In genomic region chr4:141406516-141407299, GRCm38 (mm10) we compare ENCODE assay signal across 9 mouse cellular contexts. TPM values are rescaled to one million over a fixed set of nuclear protein-coding genes. Genes with fewer than 3 reads are reported as not detected.
DNase-seq lines count a peak whose midpoint lies in the region; ATAC-seq and TF ChIP-seq lines count a peak whose summit lies in the region.
"Had no signal": no experiment of that assay in that cellular context is flagged by ENCODE, and none has a peak within 500 bp of the region (broad histone marks: within the 10 kb centered on the region; RNA-seq: fewer than 3 reads in every experiment).

No protein-coding gene starts in this region.

- no peaks in the 10 kb centered on the region; the same call in 1 of the 2 replicates for H3K27me3 ChIP-seq in kidney, embryonic 14.5 days (ENCODE audit: control insufficient read depth, insufficient read depth, low read length)
- no peaks in the 10 kb centered on the region for H3K27me3 ChIP-seq in heart, embryonic 14.5 days (ENCODE audit: control insufficient read depth, insufficient read depth, low read length)
- H3K27me3 ChIP-seq in lung, postnatal 0 days (replicated peaks; ENCODE audit: insufficient read depth, low read length) = no peaks in the 10 kb centered on the region

- H3K4me3 ChIP-seq in kidney, embryonic 14.5 days (ENCODE audit: low read length) = no peak overlapping the region
- no peak overlapping the region for H3K4me3 ChIP-seq in heart, embryonic 14.5 days (ENCODE audit: control insufficient read depth in 1 of 2, insufficient read depth in 1 of 2, low read depth in 1 of 2, low read length in 2 of 2)
- no peak overlapping the region for H3K4me3 ChIP-seq in lung, postnatal 0 days (ENCODE audit: low read depth, low read length)

- no peaks in the 10 kb centered on the region for H3K36me3 ChIP-seq in kidney, embryonic 14.5 days (ENCODE audit: control insufficient read depth, insufficient read depth, low read length)
- no peaks in the 10 kb centered on the region for H3K36me3 ChIP-seq in heart, embryonic 14.5 days (ENCODE audit: control insufficient read depth, insufficient read depth, low read length)
- H3K36me3 ChIP-seq in lung, postnatal 0 days (ENCODE audit: insufficient read depth, low read length) = no peaks in the 10 kb centered on the region

- DNase-seq in kidney, adult 18-20 months = peak; percentile 56
- DNase-seq in c-Kit-positive CD71-negative TER-119-negative erythroid progenitor cells, embryonic 14.5 days (ENCODE audit: low read depth) = peak; percentile 67
- DNase-seq in lung, postnatal 0 days (ENCODE audit: low spot score) = peak; percentile 69
- peak; percentile 42 for DNase-seq in thymus, postnatal 25 days
- DNase-seq in layer of hippocampus, adult 9-11 months = no peak

- WGBS in kidney, embryonic 14.5 days = 44% methylated on average over 14 of the region's 14 CpGs
- 23% methylated on average over 14 of the region's 14 CpGs for WGBS in heart, embryonic 14.5 days
- 24% methylated on average over 12 of the region's 14 CpGs for WGBS in lung, postnatal 0 days

- peaks cover 4% of the 10 kb centered on the region; the same call in 1 of the 2 replicates for H3K4me1 ChIP-seq in kidney, embryonic 14.5 days (ENCODE audit: control insufficient read depth, insufficient read depth, low read length)
- H3K4me1 ChIP-seq in heart, embryonic 14.5 days (ENCODE audit: control insufficient read depth in 2 of 2, insufficient read depth in 2 of 2, low read length in 2 of 2) = peaks cover 21 to 22% of the 10 kb centered on the region in 2 experiments
- H3K4me1 ChIP-seq in lung, postnatal 0 days (ENCODE audit: insufficient read depth, low read depth, low read length) = no peaks in the 10 kb centered on the region

- H3K9me3 ChIP-seq in kidney, embryonic 14.5 days (ENCODE audit: control insufficient read depth, low read length) = no peaks in the 10 kb centered on the region
- no peaks in the 10 kb centered on the region for H3K9me3 ChIP-seq in heart, embryonic 14.5 days (ENCODE audit: control insufficient read depth, low read length)
- no peaks in the 10 kb centered on the region for H3K9me3 ChIP-seq in lung, postnatal 0 days (ENCODE audit: low read length)

- no peak overlapping the region for H3K27ac ChIP-seq in kidney, embryonic 14.5 days (ENCODE audit: low read depth, low read length)
- H3K27ac ChIP-seq in heart, embryonic 14.5 days (replicated peaks in 1 of 2; ENCODE audit: control insufficient read depth in 1 of 2, insufficient read depth in 1 of 2, low read depth in 2 of 2, low read length in 2 of 2) = peak overlapping the region in 1 of 2 experiments; percentile 53; a peak in 2 of 4 replicates
- H3K27ac ChIP-seq in lung, postnatal 0 days (ENCODE audit: low read length) = no peak overlapping the region

- peak; percentile 88 for TF ChIP-seq CTCF in lung, postnatal 0 days (IDR thresholded peaks at IDR 0.05)

- TF ChIP-seq EP300 in lung, postnatal 0 days (IDR thresholded peaks at IDR 0.05) = no peak

- H3K4me2 ChIP-seq in kidney, embryonic 14.5 days (replicated peaks; ENCODE audit: low read depth, low read length) = no peak overlapping the region
- peak overlapping the region; percentile 9 for H3K4me2 ChIP-seq in heart, embryonic 14.5 days (ENCODE audit: low read length)
- H3K4me2 ChIP-seq in lung, postnatal 0 days (replicated peaks; ENCODE audit: low read depth, low read length) = no peak overlapping the region

- no peak for ATAC-seq in kidney, embryonic 14.5 days (ENCODE audit: low FRiP score, low TSS enrichment)
- peak; percentile 71 for ATAC-seq in CD4-positive, CD25-positive, alpha-beta regulatory T cell, adult 4 months
- ATAC-seq in heart, embryonic 14.5 days (ENCODE audit: insufficient number of reproducible peaks, insufficient read depth, low FRiP score, low read depth) = 0 out of 2 replicates have a peak, but pooled peaks have one; percentile 38
- ATAC-seq in lung, postnatal 0 days = peak; percentile 60

- H3K9ac ChIP-seq in kidney, embryonic 14.5 days (ENCODE audit: low read depth, low read length) = no peak overlapping the region
- H3K9ac ChIP-seq in heart, embryonic 14.5 days (ENCODE audit: low read length) = peak overlapping the region; percentile 28; the same call in 1 of the 2 replicates
- H3K9ac ChIP-seq in lung, postnatal 0 days (replicated peaks; ENCODE audit: low read depth) = no peak overlapping the region

RNA-seq across cellular contexts. Expression of gene Clcnka, which starts 8.2 kb away (rescaled TPM):
- 2.0 and 3.9 TPM in 2 replicates for polyA plus RNA-seq in kidney, embryonic 14.5 days (2014; fragmentation: Nextera tagmentation; extraction: Ambion mirVana)
- not detected for polyA plus RNA-seq in CD4-positive, CD25-positive, alpha-beta regulatory T cell, adult 4 months (2017; shearing (Covaris generic))
- polyA plus RNA-seq in heart, embryonic 14.5 days (2014; fragmentation: Nextera tagmentation; extraction: Ambion mirVana) = not detected in 2 replicates
- polyA plus RNA-seq in lung, postnatal 0 days (2015; fragmentation: Nextera tagmentation; extraction: Ambion mirVana) = 0.07 and 0.11 TPM in 2 replicates

RNA-seq across cellular contexts. Expression of gene Clcnkb, which starts 9.1 kb away (rescaled TPM):
- polyA plus RNA-seq in kidney, embryonic 14.5 days (2014; fragmentation: Nextera tagmentation; extraction: Ambion mirVana) = 3.6 and 6.0 TPM in 2 replicates
- polyA plus RNA-seq in CD4-positive, CD25-positive, alpha-beta regulatory T cell, adult 4 months (2017; shearing (Covaris generic)) = not detected
- 0.26 and 1.1 TPM in 2 replicates for polyA plus RNA-seq in heart, embryonic 14.5 days (2014; fragmentation: Nextera tagmentation; extraction: Ambion mirVana)
- not detected in 2 replicates for polyA plus RNA-seq in lung, postnatal 0 days (2015; fragmentation: Nextera tagmentation; extraction: Ambion mirVana)
- polyA plus RNA-seq: liver, embryonic 16.5 days had no signal

RNA-seq across cellular contexts. Expression of gene Hspb7, which starts 13.9 kb away (rescaled TPM):
- 0.09 TPM in 1 of 2 replicates, not detected in the other for polyA plus RNA-seq in kidney, embryonic 14.5 days (2014; fragmentation: Nextera tagmentation; extraction: Ambion mirVana)
- polyA plus RNA-seq in CD4-positive, CD25-positive, alpha-beta regulatory T cell, adult 4 months (2017; shearing (Covaris generic)) = not detected
- polyA plus RNA-seq in heart, embryonic 14.5 days (2014; fragmentation: Nextera tagmentation; extraction: Ambion mirVana) = 172 and 266 TPM in 2 replicates
- polyA plus RNA-seq in lung, postnatal 0 days (2015; fragmentation: Nextera tagmentation; extraction: Ambion mirVana) = 1.9 and 2.3 TPM in 2 replicates

RNA-seq across cellular contexts. Expression of gene Srarp, which starts 29.2 kb away (rescaled TPM):
- polyA plus RNA-seq in kidney, embryonic 14.5 days (2014; fragmentation: Nextera tagmentation; extraction: Ambion mirVana) = not detected in 2 replicates
- polyA plus RNA-seq in CD4-positive, CD25-positive, alpha-beta regulatory T cell, adult 4 months (2017; shearing (Covaris generic)) = not detected
- polyA plus RNA-seq in heart, embryonic 14.5 days (2014; fragmentation: Nextera tagmentation; extraction: Ambion mirVana) = not detected in 2 replicates
- polyA plus RNA-seq in lung, postnatal 0 days (2015; fragmentation: Nextera tagmentation; extraction: Ambion mirVana) = not detected in 2 replicates
- polyA plus RNA-seq: liver, embryonic 16.5 days had no signal

RNA-seq across cellular contexts. Expression of gene Zbtb17, which starts 37.7 kb away (rescaled TPM):
- polyA plus RNA-seq in kidney, embryonic 14.5 days (2014; fragmentation: Nextera tagmentation; extraction: Ambion mirVana) = 28.0 and 37.3 TPM in 2 replicates
- 10 to 100 TPM; 14.2 to 21.5 TPM for polyA plus RNA-seq in CD4-positive, CD25-positive, alpha-beta regulatory T cell, adult 4 months (2017; shearing (Covaris generic))
- polyA plus RNA-seq in heart, embryonic 14.5 days (2014; fragmentation: Nextera tagmentation; extraction: Ambion mirVana) = 16.2 and 18.8 TPM in 2 replicates
- 14.1 and 14.3 TPM in 2 replicates for polyA plus RNA-seq in lung, postnatal 0 days (2015; fragmentation: Nextera tagmentation; extraction: Ambion mirVana)

Comparison
In these comparisons a context has a peak if more than half of its experiments do, and no peak if none do; other contexts are left out.
1. RNA of gene Hspb7, which starts 13.9 kb away (polyA plus RNA-seq): 172 to 266 TPM in heart, embryonic 14.5 days; 1.9 to 2.3 TPM in lung, postnatal 0 days, 0.09 TPM in kidney, embryonic 14.5 days and not detected in CD4-positive, CD25-positive, alpha-beta regulatory T cell, adult 4 months; every median in the first group is over 10 times any median in the second.